Mouse (Mus musculus): ENCODE results near the gene Arl8b.

DNA sequence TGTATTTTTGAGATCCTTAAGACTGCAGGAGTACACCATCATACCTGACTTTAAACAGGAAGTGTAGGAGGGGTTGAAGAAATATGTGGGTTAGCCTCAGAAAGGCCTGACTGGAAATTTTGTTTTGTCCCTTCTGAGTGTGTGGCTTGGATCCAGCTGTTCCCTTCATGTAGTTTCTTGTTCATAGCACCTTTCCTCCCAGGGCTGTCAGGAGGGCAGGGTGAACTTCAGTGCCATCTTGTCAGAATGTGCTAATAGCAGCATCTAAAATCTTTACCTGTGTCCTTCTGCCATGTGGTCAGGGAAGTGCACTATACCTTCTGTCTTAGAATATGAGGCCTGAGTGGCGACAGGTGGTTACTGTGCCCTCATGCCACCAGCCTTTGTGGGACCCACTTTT, 78.3 kb downstream of the Arl8b start:
- TF ChIP-seq POLR2A (IDR thresholded peaks at IDR 0.05; ENCODE audit: low read depth, low read length) (no peak), CTCF (IDR thresholded peaks at IDR 0.05; ENCODE audit: extremely low read depth, insufficient read depth, insufficient read length, insufficient replicate concordance) (no peak)
